Mouse (Mus musculus) frontal cortex, adult 2 months (tissue): ENCODE data around the gene Abcb11. TPM values are rescaled to one million over a fixed set of nuclear protein-coding genes. Genes with fewer than 3 reads are reported as not detected.
A peak's percentile ranks its signal among the peaks of the same experiment; 100 is the strongest.

Experiments used
- DNase-seq, 2 experiments: peaks; one replicate each; pipeline ENCODE4 v3.0.0; 2022; ENCODE audit warnings: low spot score in 1 of 2; ENCODE audit errors: extremely low spot score in 1 of 2
- polyA plus RNA-seq: library from polyadenylated mRNA; depleted of rRNA; stranded (reverse); fragments of >200 nt; gene quantifications from 2 replicates; pipeline ENCODE4 v1.2.3, GENCODE M21; 2012

Abcb11 gene
- polyA plus RNA-seq, 1 experiment: 0.12 TPM

- peak; percentile 2 to 43 for DNase-seq
Measured at GRCm38 (mm10) chr2:69275875-69276274, 66.5 kb downstream of the Abcb11 start.

DNA sequence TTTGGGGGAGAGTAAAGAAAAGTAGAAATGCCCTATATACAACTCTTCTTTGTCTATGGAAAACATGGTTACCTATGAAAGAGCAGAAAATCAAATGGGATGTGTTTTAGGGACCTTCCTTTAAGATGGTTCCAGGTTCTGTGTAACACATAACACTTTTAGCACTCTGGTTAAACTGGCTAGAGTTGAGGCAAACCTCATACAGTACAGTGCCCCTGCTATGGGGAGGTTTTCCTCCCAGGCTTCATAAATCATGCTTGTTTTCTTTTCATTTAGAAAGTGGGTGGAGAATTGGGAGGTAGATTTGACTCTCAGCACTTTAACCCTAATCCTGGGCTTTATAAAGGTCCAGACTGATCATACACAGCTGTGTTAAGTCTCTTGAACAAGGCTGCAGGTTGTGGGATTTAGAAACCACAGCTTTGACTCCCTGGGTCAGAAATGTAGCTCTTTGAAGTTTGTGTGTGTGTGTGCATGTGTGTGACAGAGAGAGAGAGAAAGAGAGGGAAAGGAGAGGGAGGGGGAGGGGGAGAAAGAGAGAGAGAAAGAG lies 78.3 kb downstream of the Abcb11 start:
- DNase-seq: no peak

- DNase-seq: no peak
Measured at GRCm38 (mm10) chr2:69248221-69248755, 94.1 kb downstream of the Abcb11 start.

GRCm38 (mm10) chr2:69247081-69247480 lies 95.3 kb downstream of the Abcb11 start:
- no peak for DNase-seq

DNA sequence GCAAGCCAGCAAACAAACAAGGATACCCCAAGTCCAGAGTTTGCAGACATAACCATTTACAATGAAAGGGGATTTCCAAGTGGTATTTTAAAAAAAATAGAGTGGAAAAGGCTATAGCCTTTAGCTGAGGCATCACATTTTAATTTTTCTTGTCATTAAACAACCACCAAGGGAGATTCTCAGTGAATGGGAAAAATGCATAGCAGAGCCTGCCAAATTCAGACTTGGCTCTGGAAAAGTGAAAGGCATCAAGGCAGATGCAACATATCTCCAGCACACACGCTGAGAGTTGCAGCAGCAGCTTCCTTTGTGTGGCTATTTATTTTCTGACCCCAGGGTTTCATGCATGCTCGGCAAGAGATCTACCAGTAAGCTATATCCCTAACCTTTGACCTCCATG lies 97.5 kb downstream of the Abcb11 start:
- DNase-seq: no peak

GRCm38 (mm10) chr2:69239315-69239714 lies 103.1 kb downstream of the Abcb11 start:
- no peak for DNase-seq

DNA sequence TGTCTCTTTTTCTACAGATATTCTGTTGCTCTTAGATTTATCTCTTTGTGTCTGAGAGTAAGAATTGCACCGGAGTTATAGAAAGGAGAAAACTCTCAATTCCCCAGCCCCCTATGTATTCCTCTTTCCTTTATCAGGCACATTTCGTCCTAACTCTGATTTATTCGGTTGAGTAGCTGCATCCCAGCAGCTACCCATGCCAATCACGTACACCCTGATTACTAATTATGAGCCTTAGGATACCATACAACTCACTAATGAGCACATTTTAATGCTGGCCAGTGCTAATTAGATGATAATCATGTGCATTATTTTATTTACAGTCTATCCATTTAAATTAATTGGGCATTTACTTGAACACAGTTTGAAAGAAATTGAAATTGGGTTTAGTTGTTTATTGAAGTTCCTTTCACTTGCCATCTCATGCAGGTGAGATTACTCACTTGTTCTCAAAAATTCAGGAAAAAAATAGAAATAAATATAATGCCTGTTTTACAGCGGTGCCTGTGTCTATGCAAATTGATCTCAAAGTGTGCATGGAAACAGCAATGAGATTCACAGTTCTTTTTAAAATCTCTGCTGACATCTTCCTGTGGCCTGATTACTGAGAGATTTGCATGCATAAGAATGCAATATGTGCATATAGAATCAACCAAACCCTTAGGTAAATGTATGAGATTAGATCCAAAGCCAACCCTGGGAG lies 107.3 kb downstream of the Abcb11 start:
- DNase-seq: no peak

- no peak for DNase-seq
Measured at GRCm38 (mm10) chr2:69232101-69232500, 110.3 kb downstream of the Abcb11 start.

- no peak for DNase-seq
Measured at GRCm38 (mm10) chr2:69230137-69230536, 112.3 kb downstream of the Abcb11 start.

DNA sequence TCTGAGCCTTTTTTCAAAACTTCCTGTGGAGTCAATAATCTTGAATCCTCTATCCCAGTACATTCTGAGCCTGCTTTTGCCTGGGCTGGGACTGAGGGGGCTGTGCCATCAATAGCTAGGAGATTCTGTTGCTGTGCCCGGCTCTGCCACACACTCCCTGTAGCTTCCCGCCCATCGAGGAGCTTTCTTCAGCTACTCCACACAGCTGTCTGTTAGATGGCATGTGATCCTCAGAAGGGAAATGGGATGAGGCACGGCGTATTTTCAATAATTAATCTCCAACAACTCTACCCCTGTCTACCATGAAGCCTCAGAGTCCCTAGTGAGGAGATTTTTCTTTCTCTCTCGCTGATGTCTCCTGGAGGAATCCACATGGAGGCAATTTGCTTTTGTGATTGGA lies 113.8 kb downstream of the Abcb11 start:
- DNase-seq: no peak

DNA sequence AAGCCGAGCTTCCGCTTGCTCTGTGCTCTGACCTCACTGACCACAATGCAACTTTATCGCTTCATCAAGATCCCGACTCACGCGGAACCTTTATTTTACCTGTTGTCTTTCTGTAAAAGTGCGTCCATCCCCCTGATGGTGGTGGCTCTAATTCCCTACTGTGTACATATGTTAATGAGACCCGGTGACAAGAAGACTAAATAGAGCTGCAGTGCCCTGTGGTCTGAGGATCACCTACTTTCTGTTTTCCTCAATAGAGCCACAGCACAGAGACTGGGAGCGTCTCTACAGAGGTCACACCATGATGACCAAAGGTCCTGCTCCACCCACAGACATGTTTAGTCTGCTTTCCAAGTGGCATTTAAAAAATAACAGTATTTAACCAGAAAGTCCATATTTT lies 115.5 kb downstream of the Abcb11 start:
- no peak for DNase-seq

- no peak for DNase-seq
Measured at GRCm38 (mm10) chr2:69224724-69225123, 117.7 kb downstream of the Abcb11 start.

- DNase-seq: no peak
Measured at GRCm38 (mm10) chr2:69222815-69223214, 119.6 kb downstream of the Abcb11 start.

DNA sequence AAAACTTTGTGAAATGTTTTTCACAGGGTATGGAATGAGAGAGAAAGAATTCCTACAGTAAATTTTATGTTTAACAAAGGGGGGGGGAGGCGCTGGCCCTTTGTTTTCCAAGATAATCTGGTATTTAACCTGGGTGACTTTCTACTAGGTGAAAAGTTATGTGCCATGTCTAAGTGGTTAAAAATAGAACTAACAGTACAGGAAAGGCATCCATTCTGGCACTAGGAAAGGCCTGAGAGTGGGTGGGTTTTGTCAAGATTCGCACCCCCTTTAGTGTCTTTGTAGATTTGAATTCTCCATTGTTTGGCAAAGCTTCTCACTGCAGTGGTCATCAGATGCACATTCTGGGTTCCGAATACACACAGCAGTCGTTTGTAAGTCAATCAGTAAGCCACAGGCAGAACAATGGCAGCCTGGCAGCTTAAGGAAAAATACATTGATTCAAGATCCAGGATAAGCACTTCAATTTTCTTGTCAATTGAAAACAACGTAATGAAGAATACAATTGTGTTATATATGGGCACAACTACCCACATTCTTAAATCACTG lies 120.5 kb downstream of the Abcb11 start:
- DNase-seq: no peak

DNA sequence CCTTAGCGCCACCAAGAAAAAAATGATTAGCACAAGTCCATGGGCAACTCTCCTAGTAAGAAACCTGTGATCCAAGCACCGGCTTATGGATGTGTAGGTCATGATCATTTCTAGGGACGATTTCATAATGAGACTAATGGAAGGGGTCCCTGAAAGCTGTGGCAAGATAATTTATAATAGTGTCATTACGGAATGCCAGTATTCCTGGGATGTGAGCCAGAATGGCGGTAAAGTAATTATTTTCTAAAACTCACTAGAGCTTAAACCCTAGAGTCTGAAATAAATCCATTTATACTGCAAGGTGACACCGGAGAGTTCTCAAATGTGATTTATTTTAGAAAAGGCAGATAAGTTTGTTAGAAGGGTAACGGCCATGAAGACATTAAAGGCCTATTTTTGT lies 127.2 kb downstream of the Abcb11 start:
- DNase-seq: no peak

GRCm38 (mm10) chr2:69212652-69213051 lies 129.8 kb downstream of the Abcb11 start:
- no peak for DNase-seq

DNA sequence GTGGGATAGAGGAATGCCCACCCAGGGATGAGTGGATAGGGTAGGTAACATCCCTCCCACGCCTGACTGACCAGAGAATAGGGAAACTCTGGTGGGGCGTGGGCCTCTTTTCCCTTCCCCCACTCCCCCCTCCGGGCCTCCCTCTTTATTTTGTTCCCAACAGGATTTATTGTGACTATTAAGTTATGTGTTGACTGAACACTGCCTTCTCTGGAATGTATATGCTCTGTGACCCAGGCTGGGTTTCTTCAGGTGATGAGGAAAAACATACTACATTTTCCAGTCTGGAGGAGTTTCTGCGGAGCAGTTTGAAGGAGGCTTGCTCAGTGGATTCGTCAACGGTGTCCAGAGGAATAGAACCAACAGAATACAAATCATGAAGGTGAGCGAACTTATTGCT lies 131.6 kb downstream of the Abcb11 start, which contains the start of gene G6pc2:
Gene G6pc2, plus strand, starts transcription at position 301 of the 400 bp plus-strand sequence.
- no peak for DNase-seq

- DNase-seq: no peak
Measured at GRCm38 (mm10) chr2:69209684-69210083, 132.7 kb downstream of the Abcb11 start.

GRCm38 (mm10) chr2:69206523-69206922 lies 135.9 kb downstream of the Abcb11 start:
- no peak for DNase-seq

DNA sequence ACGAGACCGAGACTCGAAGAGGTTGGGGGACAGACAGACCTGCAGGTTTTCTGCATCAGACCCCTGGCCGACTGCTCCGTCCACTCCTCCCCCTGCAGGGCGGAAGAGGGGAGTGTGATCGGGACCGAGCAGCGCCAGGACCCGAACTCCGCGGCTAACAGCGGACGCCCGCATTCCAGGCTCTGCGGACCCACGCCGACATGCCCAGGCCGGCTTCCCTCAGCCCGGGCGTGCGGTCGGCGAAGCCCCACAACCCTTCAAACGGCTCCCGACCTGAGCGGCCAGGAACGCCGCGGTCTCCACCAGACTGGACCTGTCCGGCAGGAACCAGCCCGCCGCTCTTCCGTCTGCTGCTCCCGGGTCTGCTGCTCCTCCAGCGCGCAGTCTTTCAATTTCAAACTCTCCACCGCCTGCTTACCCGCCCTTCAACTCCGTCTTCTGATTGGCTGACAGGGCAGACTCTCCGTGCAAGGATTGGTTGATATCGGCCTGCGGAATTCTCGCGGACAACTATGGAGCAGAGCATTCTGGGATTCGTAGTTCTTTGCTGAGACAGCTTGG lies 136.5 kb downstream of the Abcb11 start, which contains the start of gene Spc25:
Gene Spc25, minus strand, starts transcription at position 404 of the 561 bp plus-strand sequence.
- DNase-seq: peak; percentile 89 to 92

DNA sequence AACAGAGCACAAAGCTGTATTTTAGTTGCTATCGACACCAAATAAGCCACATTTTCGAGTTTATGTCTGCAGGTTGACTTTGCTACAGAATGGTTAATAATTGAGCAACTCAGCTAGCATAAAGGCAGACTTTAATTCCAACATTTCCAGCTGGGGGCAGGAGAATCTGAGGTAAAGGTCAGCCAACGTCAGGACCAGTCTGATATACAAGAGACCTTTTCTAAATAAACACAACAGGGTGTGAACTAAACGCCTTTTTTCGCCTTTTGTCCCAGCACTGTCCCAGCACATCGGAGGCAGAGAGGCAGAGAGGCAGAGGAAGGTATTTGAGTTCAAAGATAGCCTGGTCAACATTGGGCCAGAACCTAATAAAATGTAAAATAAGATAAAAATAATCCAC lies 137.2 kb downstream of the Abcb11 start:
- DNase-seq: no peak
